ENCODE assay signal across 9 mouse cellular contexts in the genomic region with DNA sequence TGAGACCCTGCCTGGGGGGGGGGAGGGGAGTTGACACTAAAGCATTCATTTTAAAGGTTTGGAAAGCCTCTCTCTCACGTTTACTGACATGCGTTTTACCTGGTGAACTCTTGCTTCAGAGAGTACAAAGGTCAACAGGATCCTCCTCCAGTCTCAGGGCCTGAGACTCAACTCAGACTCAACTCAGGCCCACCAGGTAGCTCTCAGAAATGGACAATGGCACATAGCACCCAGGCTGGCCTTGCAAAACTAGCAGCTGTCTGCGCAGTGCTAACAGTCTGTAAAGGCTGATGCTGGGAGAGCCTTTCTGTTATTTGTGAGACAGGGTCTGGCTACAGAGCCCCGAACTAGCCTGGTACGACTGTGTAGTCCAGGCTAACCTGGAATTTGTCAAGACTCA. TPM values are rescaled to one million over a fixed set of nuclear protein-coding genes. Genes with fewer than 3 reads are reported as not detected.
DNase-seq lines count a peak whose midpoint lies in the region; ATAC-seq and TF ChIP-seq lines count a peak whose summit lies in the region.
"Had no signal": no experiment of that assay in that cellular context is flagged by ENCODE, and none has a peak within 500 bp of the region (broad histone marks: within the 10 kb centered on the region; RNA-seq: fewer than 3 reads in every experiment).

No protein-coding gene starts in this region.

- H3K36me3 ChIP-seq in embryonic facial prominence, embryonic 15.5 days: no peaks in the 10 kb centered on the region
- no peaks in the 10 kb centered on the region for H3K36me3 ChIP-seq in neural tube, embryonic 14.5 days (ENCODE audit: control insufficient read depth, insufficient read depth, low read length)

- TF ChIP-seq CTCF in layer of hippocampus, adult 2 months (conservative IDR thresholded peaks at IDR 0.05): no peak

- H3K9me3 ChIP-seq in embryonic facial prominence, embryonic 15.5 days (replicated peaks): no peaks in the 10 kb centered on the region
- H3K9me3 ChIP-seq in neural tube, embryonic 14.5 days (ENCODE audit: control insufficient read depth, low read length): no peaks in the 10 kb centered on the region

- H3K27me3 ChIP-seq in embryonic facial prominence, embryonic 15.5 days: no peaks in the 10 kb centered on the region
- H3K27me3 ChIP-seq in neural tube, embryonic 14.5 days (ENCODE audit: control insufficient read depth, insufficient read depth, low read length): no peaks in the 10 kb centered on the region

- peak overlapping the region; percentile 93 for H3K4me3 ChIP-seq in layer of hippocampus, adult 2 months
- peak overlapping the region; percentile 86 for H3K4me3 ChIP-seq in embryonic facial prominence, embryonic 15.5 days (replicated peaks)
- no peak overlapping the region for H3K4me3 ChIP-seq in neural tube, embryonic 14.5 days (ENCODE audit: low read depth, low read length)

- no peak for ATAC-seq in embryonic facial prominence, embryonic 15.5 days (ENCODE audit: insufficient number of reproducible peaks, low FRiP score, low TSS enrichment, low read depth)
- no peak for ATAC-seq in neural tube, embryonic 14.5 days (ENCODE audit: low read depth)
- no peak for ATAC-seq in frontal cortex, adult (ENCODE audit: low TSS enrichment)
- no peak for ATAC-seq in megakaryocyte-erythroid progenitor cell, adult 5-6 weeks (replicated peaks; ENCODE audit: low FRiP score, low TSS enrichment, poor library complexity, severe bottlenecking)
- ATAC-seq in megakaryocyte progenitor cell, adult 5-6 weeks (replicated peaks; ENCODE audit: poor library complexity): no peak

- no peak for DNase-seq in layer of hippocampus, adult 2 months (ENCODE audit: low spot score in 2 of 2)
- DNase-seq in layer of hippocampus, postnatal 14 days (ENCODE audit: low spot score in 2 of 2): no peak
- DNase-seq in kidney, postnatal 25 days: peak; percentile 34 to 59
- DNase-seq: lung, adult 18-20 months had no signal

- H3K9ac ChIP-seq in embryonic facial prominence, embryonic 15.5 days: 0 out of 2 replicates have a peak overlapping the region, but pooled peaks have one; percentile 81
- no peak overlapping the region for H3K9ac ChIP-seq in neural tube, embryonic 14.5 days (replicated peaks; ENCODE audit: low read depth, low read length)

- WGBS in embryonic facial prominence, embryonic 15.5 days: 59% methylated on average over 5 of the region's 5 CpGs
- 64% methylated on average over 5 of the region's 5 CpGs for WGBS in neural tube, embryonic 14.5 days

- peak overlapping the region; percentile 96; the same call in 1 of the 2 replicates for H3K27ac ChIP-seq in layer of hippocampus, adult 2 months
- H3K27ac ChIP-seq in embryonic facial prominence, embryonic 15.5 days (replicated peaks): no peak overlapping the region
- no peak overlapping the region for H3K27ac ChIP-seq in neural tube, embryonic 14.5 days (ENCODE audit: low read depth, low read length)

- H3K4me1 ChIP-seq in embryonic facial prominence, embryonic 15.5 days: peaks cover 37% of the 10 kb centered on the region
- peaks cover 7% of the 10 kb centered on the region; the same call in 1 of the 2 replicates for H3K4me1 ChIP-seq in neural tube, embryonic 14.5 days (ENCODE audit: control insufficient read depth, insufficient read depth, low read length)

- peak overlapping the region; percentile 80 for H3K4me2 ChIP-seq in embryonic facial prominence, embryonic 15.5 days (replicated peaks)
- peak overlapping the region; percentile 75; the same call in 1 of the 2 replicates for H3K4me2 ChIP-seq in neural tube, embryonic 14.5 days (ENCODE audit: low read depth, low read length)

RNA-seq across cellular contexts. Expression of gene Bnip3, which starts 1.3 kb away (rescaled TPM):
- total RNA-seq in layer of hippocampus, adult 2 months (2021): 100 to 1,000 TPM in 1 of 2 experiments, 10 to 100 TPM in 1; 96.5 to 112 TPM
- total RNA-seq in layer of hippocampus, postnatal 14 days (2021): 100 to 1,000 TPM; 121 to 129 TPM
- polyA plus RNA-seq in embryonic facial prominence, embryonic 15.5 days (2015; fragmentation: Nextera tagmentation; extraction: Ambion mirVana): 97.6 and 119 TPM in 2 replicates
- 126 and 143 TPM in 2 replicates for polyA plus RNA-seq in neural tube, embryonic 14.5 days (2014; fragmentation: Nextera tagmentation; extraction: Ambion mirVana)
- total RNA-seq in megakaryocyte-erythroid progenitor cell, adult 5-6 weeks (2014; fragmentation: Nextera tagmentation): 3.5 and 14.2 TPM in 2 replicates
- 13.0 and 15.1 TPM in 2 replicates for total RNA-seq in megakaryocyte-erythroid progenitor cell, adult 5-6 weeks (2017)
- 21.0 and 26.4 TPM in 2 replicates for total RNA-seq in megakaryocyte progenitor cell, adult 5-6 weeks (2015)
- total RNA-seq in megakaryocyte progenitor cell, adult 5-6 weeks (2017): 17.5 and 18.7 TPM in 2 replicates

RNA-seq across cellular contexts. Expression of gene Jakmip3, which starts 32.6 kb away (rescaled TPM):
- 10 to 100 TPM; 51.0 to 58.1 TPM for total RNA-seq in layer of hippocampus, adult 2 months (2021)
- 10 to 100 TPM; 54.3 to 55.0 TPM for total RNA-seq in layer of hippocampus, postnatal 14 days (2021)
- polyA plus RNA-seq in embryonic facial prominence, embryonic 15.5 days (2015; fragmentation: Nextera tagmentation; extraction: Ambion mirVana): 0.55 and 0.56 TPM in 2 replicates
- polyA plus RNA-seq in neural tube, embryonic 14.5 days (2014; fragmentation: Nextera tagmentation; extraction: Ambion mirVana): 10.1 and 15.0 TPM in 2 replicates
- not detected in 2 replicates for total RNA-seq in megakaryocyte-erythroid progenitor cell, adult 5-6 weeks (2014; fragmentation: Nextera tagmentation)
- total RNA-seq in megakaryocyte-erythroid progenitor cell, adult 5-6 weeks (2017): not detected in 2 replicates
- total RNA-seq in megakaryocyte progenitor cell, adult 5-6 weeks (2015): not detected in 2 replicates
- not detected in 2 replicates for total RNA-seq in megakaryocyte progenitor cell, adult 5-6 weeks (2017)

Comparison
In these comparisons a context has a peak if more than half of its experiments do, and no peak if none do; other contexts are left out.
1. DNase-seq: peak in kidney, postnatal 25 days (2 of 2); none in layer of hippocampus, adult 2 months (0 of 2) and layer of hippocampus, postnatal 14 days (0 of 2).
2. RNA of gene Jakmip3, which starts 32.6 kb away (total RNA-seq): 51.0 to 58.1 TPM in layer of hippocampus, adult 2 months and 54.3 to 55.0 TPM in layer of hippocampus, postnatal 14 days; not detected in megakaryocyte-erythroid progenitor cell, adult 5-6 weeks and not detected in megakaryocyte progenitor cell, adult 5-6 weeks; every median in the first group is over 10 times any median in the second.